Mouse (Mus musculus): ENCODE results near the gene Ifi35. TPM values are rescaled to one million over a fixed set of nuclear protein-coding genes. Genes with fewer than 3 reads are reported as not detected.
"Not testable (repeated sequence)": the region's sequence is repeated elsewhere in the genome, so short reads cannot be mapped to it uniquely, and the experiment has no call there.

The Ifi35 gene
- polyA plus RNA-seq, 1 experiment from 2014 or later: 17.1 TPM

DNA sequence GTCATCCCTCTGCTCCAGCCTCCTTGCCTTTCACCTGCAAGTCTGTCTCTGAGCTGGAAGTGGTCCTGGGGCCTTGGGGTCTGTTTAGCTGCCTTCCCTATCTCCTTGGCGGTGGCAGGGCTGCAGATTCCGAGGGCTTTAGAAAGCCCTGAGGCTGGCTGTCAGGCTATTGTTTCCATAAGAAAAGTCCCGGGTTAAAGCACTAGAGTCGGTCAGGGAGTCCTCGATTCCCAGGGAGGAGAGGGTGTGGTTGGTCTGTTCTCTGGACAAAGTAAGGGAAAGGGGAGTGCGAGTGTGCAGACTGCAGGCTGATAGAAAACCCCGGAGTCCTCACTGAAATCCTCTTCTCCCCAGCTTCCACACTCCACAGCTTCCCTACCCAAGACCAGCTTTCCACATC, 22.0 kb downstream of the Ifi35 start:
- 33% methylated on average over 7 of the region's 7 CpGs for whole genome bisulfite sequencing
- peaks cover 12 to 17% of the 10 kb centered on the region in 2 experiments for H3K4me1 ChIP-seq (ENCODE audit: control insufficient read depth in 2 of 2, insufficient read depth in 2 of 2, low read length in 2 of 2)
- H3K27me3 ChIP-seq (ENCODE audit: control insufficient read depth, insufficient read depth, low read length): no peaks in the 10 kb centered on the region
- ATAC-seq (ENCODE audit: insufficient number of reproducible peaks, insufficient read depth, low FRiP score, low read depth): no peak
- no peaks in the 10 kb centered on the region for H3K9me3 ChIP-seq (ENCODE audit: control insufficient read depth, low read length)
- H3K4me3 ChIP-seq (ENCODE audit: control insufficient read depth in 1 of 2, insufficient read depth in 1 of 2, low read depth in 1 of 2, low read length in 2 of 2): no peak overlapping the region
- H3K36me3 ChIP-seq (ENCODE audit: control insufficient read depth, insufficient read depth, low read length): no peaks in the 10 kb centered on the region
- H3K4me2 ChIP-seq (ENCODE audit: low read length): no peak overlapping the region
- peak overlapping the region; percentile 30; the same call in 1 of the 2 replicates for H3K9ac ChIP-seq (ENCODE audit: low read length)
- peak overlapping the region in 1 of 2 experiments; percentile 33; a peak in 1 of 4 replicates for H3K27ac ChIP-seq (replicated peaks in 1 of 2; ENCODE audit: control insufficient read depth in 1 of 2, insufficient read depth in 1 of 2, low read depth in 2 of 2, low read length in 2 of 2)

DNA sequence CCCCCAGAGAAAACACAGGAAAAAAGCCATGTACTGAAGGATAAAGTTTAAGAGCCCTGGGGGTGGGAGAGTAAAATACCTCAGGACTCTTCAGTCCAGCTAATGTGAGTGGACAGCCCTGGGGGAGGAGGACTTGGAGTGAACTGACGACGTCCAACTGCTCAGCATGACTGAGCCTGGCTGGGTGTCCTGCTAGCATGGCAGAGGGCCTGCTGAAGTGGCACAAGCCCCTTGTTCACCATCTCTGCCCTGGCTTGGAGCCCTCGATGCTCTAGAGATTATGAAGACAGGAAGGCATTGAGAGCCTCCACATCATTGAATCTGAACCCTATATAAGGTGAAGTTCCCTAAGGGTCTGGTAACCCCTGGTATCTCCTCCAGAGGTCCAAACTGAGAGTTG, 23.7 kb downstream of the Ifi35 start:
- H3K4me2 ChIP-seq (ENCODE audit: low read length): no peak overlapping the region
- 41% methylated on average over 3 of the region's 3 CpGs for WGBS
- no peaks in the 10 kb centered on the region for H3K36me3 ChIP-seq (ENCODE audit: control insufficient read depth, insufficient read depth, low read length)
- H3K9me3 ChIP-seq (ENCODE audit: control insufficient read depth, low read length): no peaks in the 10 kb centered on the region
- H3K9ac ChIP-seq (ENCODE audit: low read length): no peak overlapping the region
- no peak overlapping the region for H3K27ac ChIP-seq (replicated peaks in 1 of 2; ENCODE audit: control insufficient read depth in 1 of 2, insufficient read depth in 1 of 2, low read depth in 2 of 2, low read length in 2 of 2)
- H3K4me3 ChIP-seq (ENCODE audit: control insufficient read depth in 1 of 2, insufficient read depth in 1 of 2, low read depth in 1 of 2, low read length in 2 of 2): no peak overlapping the region
- no peaks in the 10 kb centered on the region for H3K27me3 ChIP-seq (ENCODE audit: control insufficient read depth, insufficient read depth, low read length)
- no peak for ATAC-seq (ENCODE audit: insufficient number of reproducible peaks, insufficient read depth, low FRiP score, low read depth)
- peaks cover 11 to 12% of the 10 kb centered on the region in 2 experiments for H3K4me1 ChIP-seq (ENCODE audit: control insufficient read depth in 2 of 2, insufficient read depth in 2 of 2, low read length in 2 of 2)

DNA sequence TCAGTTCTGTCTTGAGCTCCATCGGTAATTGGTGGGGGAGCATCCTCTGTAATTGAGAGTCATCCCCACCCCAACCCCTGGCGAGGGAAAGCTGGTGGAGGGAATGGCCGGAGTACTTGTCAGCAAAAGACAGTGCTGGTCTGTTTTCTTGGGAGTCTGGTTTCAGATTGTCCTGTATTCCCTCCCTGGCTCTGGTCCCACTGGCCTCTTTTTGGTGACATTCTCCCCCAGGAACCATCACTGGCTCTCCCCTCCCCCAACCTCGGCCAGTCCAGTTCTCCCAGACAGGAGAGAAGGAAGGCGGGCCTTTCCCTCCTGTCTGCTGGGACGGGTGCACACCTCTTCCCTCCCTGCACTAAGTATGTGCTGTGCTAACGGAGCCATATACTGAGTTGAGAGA, 24.1 kb downstream of the Ifi35 start:
- WGBS: 51% methylated on average over 7 of the region's 7 CpGs
- no peaks in the 10 kb centered on the region for H3K36me3 ChIP-seq (ENCODE audit: control insufficient read depth, insufficient read depth, low read length)
- H3K27ac ChIP-seq (replicated peaks in 1 of 2; ENCODE audit: control insufficient read depth in 1 of 2, insufficient read depth in 1 of 2, low read depth in 2 of 2, low read length in 2 of 2): no peak overlapping the region
- H3K9me3 ChIP-seq (ENCODE audit: control insufficient read depth, low read length): no peaks in the 10 kb centered on the region
- ATAC-seq (ENCODE audit: insufficient number of reproducible peaks, insufficient read depth, low FRiP score, low read depth): no peak
- no peaks in the 10 kb centered on the region for H3K27me3 ChIP-seq (ENCODE audit: control insufficient read depth, insufficient read depth, low read length)
- peaks cover 9 to 12% of the 10 kb centered on the region in 2 experiments for H3K4me1 ChIP-seq (ENCODE audit: control insufficient read depth in 2 of 2, insufficient read depth in 2 of 2, low read length in 2 of 2)
- no peak overlapping the region for H3K4me2 ChIP-seq (ENCODE audit: low read length)
- no peak overlapping the region for H3K9ac ChIP-seq (ENCODE audit: low read length)
- H3K4me3 ChIP-seq (ENCODE audit: control insufficient read depth in 1 of 2, insufficient read depth in 1 of 2, low read depth in 1 of 2, low read length in 2 of 2): no peak overlapping the region

DNA sequence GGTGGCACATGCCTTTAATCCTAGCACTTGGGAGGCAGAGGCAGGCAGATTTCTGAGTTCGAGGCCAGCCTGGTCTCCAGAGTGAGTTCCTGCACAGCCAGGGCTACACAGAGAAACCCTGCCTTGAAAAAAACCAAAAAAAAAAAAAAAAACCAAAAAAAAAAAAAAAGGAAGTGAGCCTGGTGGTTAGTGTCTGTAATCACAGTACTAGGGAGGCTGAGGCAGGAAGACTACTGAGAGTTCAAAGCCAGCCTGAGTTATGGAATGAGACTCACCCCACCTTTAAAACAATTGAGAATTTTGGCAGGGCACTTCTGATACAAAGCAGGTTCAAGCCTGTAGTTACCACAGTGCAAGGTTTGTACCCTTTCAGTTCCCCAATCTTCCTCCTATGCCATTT, 25.5 kb downstream of the Ifi35 start:
- H3K9me3 ChIP-seq (ENCODE audit: control insufficient read depth, low read length); H3K4me2 ChIP-seq (ENCODE audit: low read length); H3K27me3 ChIP-seq (ENCODE audit: control insufficient read depth, insufficient read depth, low read length); H3K36me3 ChIP-seq (ENCODE audit: control insufficient read depth, insufficient read depth, low read length); H3K4me3 ChIP-seq (ENCODE audit: control insufficient read depth in 1 of 2, insufficient read depth in 1 of 2, low read depth in 1 of 2, low read length in 2 of 2); ATAC-seq (ENCODE audit: insufficient number of reproducible peaks, insufficient read depth, low FRiP score, low read depth); H3K9ac ChIP-seq (ENCODE audit: low read length); H3K27ac ChIP-seq (replicated peaks in 1 of 2; ENCODE audit: control insufficient read depth in 1 of 2, insufficient read depth in 1 of 2, low read depth in 2 of 2, low read length in 2 of 2): not testable (repeated sequence)
- 72% methylated on average over 1 of the region's 1 CpGs for WGBS
- peaks cover 4 to 11% of the 10 kb centered on the region in 2 experiments for H3K4me1 ChIP-seq (ENCODE audit: control insufficient read depth in 2 of 2, insufficient read depth in 2 of 2, low read length in 2 of 2)

DNA sequence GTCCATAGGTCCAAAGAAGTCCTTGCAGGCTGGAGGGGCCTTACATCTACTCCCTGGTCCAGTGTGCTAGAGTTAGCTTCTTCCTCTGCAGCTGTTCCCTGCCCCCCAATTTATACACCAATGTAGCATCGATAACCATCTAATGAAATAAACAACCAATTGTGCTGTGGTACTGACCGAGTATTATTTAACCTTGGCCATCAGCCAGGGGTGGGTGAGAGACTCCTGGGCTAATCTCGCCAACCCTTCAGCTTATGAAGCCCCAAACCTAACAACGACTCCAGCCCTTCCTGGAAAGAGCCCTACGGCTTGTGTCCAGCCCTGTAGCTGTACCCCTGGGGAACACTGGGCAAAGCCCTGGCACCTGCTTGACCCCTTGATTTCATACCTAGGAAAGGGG, 26.1 kb downstream of the Ifi35 start:
- no peaks in the 10 kb centered on the region for H3K36me3 ChIP-seq (ENCODE audit: control insufficient read depth, insufficient read depth, low read length)
- H3K27me3 ChIP-seq (ENCODE audit: control insufficient read depth, insufficient read depth, low read length): no peaks in the 10 kb centered on the region
- H3K4me2 ChIP-seq (ENCODE audit: low read length): no peak overlapping the region
- no peaks in the 10 kb centered on the region for H3K9me3 ChIP-seq (ENCODE audit: control insufficient read depth, low read length)
- H3K27ac ChIP-seq (replicated peaks in 1 of 2; ENCODE audit: control insufficient read depth in 1 of 2, insufficient read depth in 1 of 2, low read depth in 2 of 2, low read length in 2 of 2): no peak overlapping the region
- no peak for ATAC-seq (ENCODE audit: insufficient number of reproducible peaks, insufficient read depth, low FRiP score, low read depth)
- no peak overlapping the region for H3K9ac ChIP-seq (ENCODE audit: low read length)
- peaks cover 6 to 14% of the 10 kb centered on the region in 2 experiments for H3K4me1 ChIP-seq (ENCODE audit: control insufficient read depth in 2 of 2, insufficient read depth in 2 of 2, low read length in 2 of 2)
- 57% methylated on average over 5 of the region's 5 CpGs for WGBS
- no peak overlapping the region for H3K4me3 ChIP-seq (ENCODE audit: control insufficient read depth in 1 of 2, insufficient read depth in 1 of 2, low read depth in 1 of 2, low read length in 2 of 2)

DNA sequence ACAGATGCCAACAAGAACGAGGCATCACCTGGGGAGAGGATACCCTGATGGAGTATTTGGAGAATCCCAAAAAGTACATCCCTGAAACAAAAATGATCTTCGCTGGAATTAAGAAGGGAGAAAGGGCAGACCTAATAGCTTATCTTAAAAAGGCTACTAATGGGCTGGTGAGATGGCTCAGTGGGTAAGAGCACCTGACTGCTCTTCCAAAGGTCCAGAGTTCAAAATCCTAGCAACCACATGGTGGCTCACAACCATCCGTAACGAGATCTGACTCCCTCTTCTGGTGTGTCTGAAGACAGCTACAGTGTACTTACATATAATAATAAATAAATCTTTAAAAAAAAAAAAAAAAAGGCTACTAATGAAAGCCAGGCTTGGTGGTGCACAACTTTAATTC, 28.2 kb downstream of the Ifi35 start:
- not testable (repeated sequence) for ATAC-seq (ENCODE audit: insufficient number of reproducible peaks, insufficient read depth, low FRiP score, low read depth); H3K4me2 ChIP-seq (ENCODE audit: low read length); H3K9ac ChIP-seq (ENCODE audit: low read length); H3K4me3 ChIP-seq (ENCODE audit: control insufficient read depth in 1 of 2, insufficient read depth in 1 of 2, low read depth in 1 of 2, low read length in 2 of 2); H3K36me3 ChIP-seq (ENCODE audit: control insufficient read depth, insufficient read depth, low read length); H3K27me3 ChIP-seq (ENCODE audit: control insufficient read depth, insufficient read depth, low read length); H3K9me3 ChIP-seq (ENCODE audit: control insufficient read depth, low read length); H3K27ac ChIP-seq (replicated peaks in 1 of 2; ENCODE audit: control insufficient read depth in 1 of 2, insufficient read depth in 1 of 2, low read depth in 2 of 2, low read length in 2 of 2)
- peaks cover 24 to 29% of the 10 kb centered on the region in 2 experiments for H3K4me1 ChIP-seq (ENCODE audit: control insufficient read depth in 2 of 2, insufficient read depth in 2 of 2, low read length in 2 of 2)
- WGBS: 76% methylated on average over 4 of the region's 4 CpGs

DNA sequence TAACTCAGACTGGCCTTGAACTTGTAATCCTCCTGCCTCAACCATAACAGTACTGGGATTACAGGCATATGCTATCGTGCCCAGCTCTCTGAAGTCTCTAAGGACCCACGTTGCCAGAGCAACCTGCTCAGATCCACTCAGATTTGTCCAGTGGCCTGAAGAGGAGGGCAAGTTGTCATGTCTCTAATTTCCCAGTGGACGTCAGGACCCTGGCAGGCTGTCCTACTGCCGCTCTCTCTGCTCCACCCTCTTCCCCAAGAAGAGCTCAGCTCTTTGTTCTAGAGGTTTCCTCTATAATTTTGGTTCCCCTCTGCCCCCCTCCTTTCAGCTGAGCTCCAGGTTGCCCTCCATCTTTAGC, 29.0 kb downstream of the Ifi35 start:
- no peak overlapping the region for H3K27ac ChIP-seq (replicated peaks in 1 of 2; ENCODE audit: control insufficient read depth in 1 of 2, insufficient read depth in 1 of 2, low read depth in 2 of 2, low read length in 2 of 2)
- no peak for ATAC-seq (ENCODE audit: insufficient number of reproducible peaks, insufficient read depth, low FRiP score, low read depth)
- H3K4me1 ChIP-seq (ENCODE audit: control insufficient read depth in 2 of 2, insufficient read depth in 2 of 2, low read length in 2 of 2): peaks cover 28% of the 10 kb centered on the region in 2 experiments
- no peak overlapping the region for H3K9ac ChIP-seq (ENCODE audit: low read length)
- 55% methylated on average over 4 of the region's 4 CpGs for WGBS
- no peaks in the 10 kb centered on the region for H3K27me3 ChIP-seq (ENCODE audit: control insufficient read depth, insufficient read depth, low read length)
- H3K36me3 ChIP-seq (ENCODE audit: control insufficient read depth, insufficient read depth, low read length): no peaks in the 10 kb centered on the region
- H3K4me3 ChIP-seq (ENCODE audit: control insufficient read depth in 1 of 2, insufficient read depth in 1 of 2, low read depth in 1 of 2, low read length in 2 of 2): no peak overlapping the region
- no peak overlapping the region for H3K4me2 ChIP-seq (ENCODE audit: low read length)
- no peaks in the 10 kb centered on the region for H3K9me3 ChIP-seq (ENCODE audit: control insufficient read depth, low read length)

DNA sequence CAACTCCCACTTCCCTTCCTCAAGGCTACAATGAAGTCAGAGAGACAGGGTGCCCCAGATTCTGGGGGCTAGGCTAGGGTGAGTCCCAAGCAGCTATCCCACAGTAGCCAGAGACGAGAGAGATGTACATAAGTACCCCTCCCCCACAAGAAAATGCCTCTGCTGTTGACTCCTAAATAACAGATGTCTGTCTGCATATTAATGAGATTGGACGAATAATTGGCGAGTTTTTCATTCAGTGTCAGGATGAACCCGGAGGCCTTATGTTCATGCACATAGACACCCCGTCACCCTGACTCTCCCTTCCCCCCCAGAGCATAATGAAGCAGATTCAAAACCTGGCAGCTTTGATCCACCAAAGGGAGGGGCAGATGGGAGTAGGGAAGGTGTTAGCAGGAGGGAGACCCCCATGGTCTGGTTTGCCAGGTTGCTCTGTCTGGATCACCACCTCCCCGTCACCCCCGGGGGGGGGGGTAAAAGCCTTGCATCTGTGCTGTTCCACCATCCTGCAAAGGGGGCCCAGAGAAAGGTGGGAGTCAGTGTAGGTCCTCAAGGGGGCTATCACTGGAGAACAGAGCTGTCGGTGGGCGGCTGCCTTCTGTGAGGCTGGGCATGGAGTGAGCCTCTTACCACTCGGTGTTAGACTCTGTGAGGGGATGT, 29.5 kb downstream of the Ifi35 start:
- Histone ChIP-seq H3K9ac (ENCODE audit: low read length) (no peak overlapping the region), H3K4me2 (ENCODE audit: low read length) (no peak overlapping the region), H3K4me1 (ENCODE audit: control insufficient read depth in 2 of 2, insufficient read depth in 2 of 2, low read length in 2 of 2) (peaks cover 26 to 28% of the 10 kb centered on the region in 2 experiments), H3K27me3 (ENCODE audit: control insufficient read depth, insufficient read depth, low read length) (no peaks in the 10 kb centered on the region), H3K27ac (replicated peaks in 1 of 2; ENCODE audit: control insufficient read depth in 1 of 2, insufficient read depth in 1 of 2, low read depth in 2 of 2, low read length in 2 of 2) (no peak overlapping the region), H3K36me3 (ENCODE audit: control insufficient read depth, insufficient read depth, low read length) (no peaks in the 10 kb centered on the region), H3K4me3 (ENCODE audit: control insufficient read depth in 1 of 2, insufficient read depth in 1 of 2, low read depth in 1 of 2, low read length in 2 of 2) (no peak overlapping the region), H3K9me3 (ENCODE audit: control insufficient read depth, low read length) (no peaks in the 10 kb centered on the region)
- ATAC-seq (ENCODE audit: insufficient number of reproducible peaks, insufficient read depth, low FRiP score, low read depth): no peak
- 74% methylated on average over 10 of the region's 10 CpGs for WGBS
